ENCODE assay signal across 9 mouse cellular contexts in genomic region chr7:27302172-27302571, GRCm38 (mm10). TPM values are rescaled to one million over a fixed set of nuclear protein-coding genes. Genes with fewer than 3 reads are reported as not detected.
A peak's percentile ranks its signal among the peaks of the same experiment; 100 is the strongest.
DNase-seq lines count a peak whose midpoint lies in the region; ATAC-seq and TF ChIP-seq lines count a peak whose summit lies in the region.
"Had no signal": no experiment of that assay in that cellular context is flagged by ENCODE, and none has a peak within 500 bp of the region (broad histone marks: within the 10 kb centered on the region; RNA-seq: fewer than 3 reads in every experiment).

No protein-coding gene starts in this region.

- TF ChIP-seq CTCF in left cerebral cortex, adult 2 months (IDR thresholded peaks at IDR 0.05): peak; percentile 98
- peak; percentile 99 for TF ChIP-seq CTCF in stomach, postnatal 0 days (IDR thresholded peaks at IDR 0.05; ENCODE audit: low read depth)

- no peak for TF ChIP-seq EP300 in stomach, postnatal 0 days (optimal IDR thresholded peaks at IDR 0.05)

- no peak overlapping the region for H3K4me3 ChIP-seq in hindbrain, embryonic 10.5 days
- H3K4me3 ChIP-seq in hindbrain, embryonic 12.5 days: no peak overlapping the region
- H3K4me3 ChIP-seq in left cerebral cortex, adult 2 months: no peak overlapping the region
- no peak overlapping the region for H3K4me3 ChIP-seq in midbrain, embryonic 14.5 days (replicated peaks; ENCODE audit: low read depth, low read length)
- no peak overlapping the region for H3K4me3 ChIP-seq in stomach, postnatal 0 days (ENCODE audit: low read depth, low read length)
- H3K4me3 ChIP-seq: megakaryocyte, embryonic 14.5 days had no signal

- H3K9me3 ChIP-seq in hindbrain, embryonic 10.5 days: no peaks in the 10 kb centered on the region
- no peaks in the 10 kb centered on the region for H3K9me3 ChIP-seq in hindbrain, embryonic 12.5 days (replicated peaks)
- no peaks in the 10 kb centered on the region for H3K9me3 ChIP-seq in midbrain, embryonic 14.5 days (ENCODE audit: control insufficient read depth, low read length)
- no peaks in the 10 kb centered on the region for H3K9me3 ChIP-seq in stomach, postnatal 0 days (ENCODE audit: control insufficient read depth, low read length)

- DNase-seq in hindbrain, embryonic 10.5 days (ENCODE audit: low spot score): peak; percentile 69
- peak; percentile 80 for DNase-seq in brain, adult 2 months (ENCODE audit: low read depth, low spot score)
- DNase-seq in fibroblast of lung, adult 2 months (ENCODE audit: low read depth): peak; percentile 37
- DNase-seq in induced T-regulatory cell, adult 2 months (ENCODE audit: low read depth): peak; percentile 81
- DNase-seq in left cerebral cortex, adult 2 months (ENCODE audit: extremely low spot score in 1 of 2, low spot score in 2 of 2): peak; percentile 67 to 75
- peak; percentile 83 for DNase-seq in midbrain, embryonic 14.5 days
- DNase-seq in stomach, postnatal 0 days (ENCODE audit: low spot score): peak; percentile 83

- WGBS in hindbrain, embryonic 10.5 days: 10% methylated on average over 11 of the region's 11 CpGs
- WGBS in hindbrain, embryonic 12.5 days: 12% methylated on average over 11 of the region's 11 CpGs
- WGBS in midbrain, embryonic 14.5 days: 12% methylated on average over 11 of the region's 11 CpGs
- WGBS in stomach, postnatal 0 days: 7% methylated on average over 11 of the region's 11 CpGs

- H3K4me1 ChIP-seq in hindbrain, embryonic 10.5 days (replicated peaks): peaks cover 8% of the 10 kb centered on the region; the same call in 1 of the 2 replicates
- no peaks in the 10 kb centered on the region for H3K4me1 ChIP-seq in hindbrain, embryonic 12.5 days
- H3K4me1 ChIP-seq in midbrain, embryonic 14.5 days (ENCODE audit: control insufficient read depth, insufficient read depth, low read length): no peaks in the 10 kb centered on the region
- no peaks in the 10 kb centered on the region for H3K4me1 ChIP-seq in stomach, postnatal 0 days (replicated peaks; ENCODE audit: control insufficient read depth, insufficient read depth)

- H3K27me3 ChIP-seq in hindbrain, embryonic 10.5 days (ENCODE audit: insufficient read depth, poor library complexity, severe bottlenecking): peaks cover 17% of the 10 kb centered on the region; the same call in 1 of the 2 replicates
- peaks cover 13% of the 10 kb centered on the region for H3K27me3 ChIP-seq in hindbrain, embryonic 12.5 days
- H3K27me3 ChIP-seq in midbrain, embryonic 14.5 days (ENCODE audit: control insufficient read depth, insufficient read depth, low read length): no peaks in the 10 kb centered on the region
- H3K27me3 ChIP-seq in stomach, postnatal 0 days (ENCODE audit: control insufficient read depth, insufficient read depth, low read length): no peaks in the 10 kb centered on the region

- H3K27ac ChIP-seq in hindbrain, embryonic 10.5 days: no peak overlapping the region
- no peak overlapping the region for H3K27ac ChIP-seq in hindbrain, embryonic 12.5 days
- no peak overlapping the region for H3K27ac ChIP-seq in left cerebral cortex, adult 2 months
- H3K27ac ChIP-seq in midbrain, embryonic 14.5 days (replicated peaks; ENCODE audit: low read depth, low read length): no peak overlapping the region
- H3K27ac ChIP-seq in stomach, postnatal 0 days (replicated peaks): no peak overlapping the region

- no peak for ATAC-seq in hindbrain, embryonic 12.5 days (ENCODE audit: low FRiP score)
- ATAC-seq in midbrain, embryonic 14.5 days (ENCODE audit: low FRiP score, low TSS enrichment): no peak
- peak; percentile 33 for ATAC-seq in stomach, postnatal 0 days (ENCODE audit: low FRiP score, low TSS enrichment)

- H3K4me2 ChIP-seq in hindbrain, embryonic 12.5 days (replicated peaks): no peak overlapping the region
- H3K4me2 ChIP-seq in midbrain, embryonic 14.5 days (ENCODE audit: low read length): no peak overlapping the region
- no peak overlapping the region for H3K4me2 ChIP-seq in stomach, postnatal 0 days (replicated peaks; ENCODE audit: low read depth)

- no peaks in the 10 kb centered on the region for H3K36me3 ChIP-seq in hindbrain, embryonic 10.5 days
- no peaks in the 10 kb centered on the region for H3K36me3 ChIP-seq in hindbrain, embryonic 12.5 days
- no peaks in the 10 kb centered on the region for H3K36me3 ChIP-seq in midbrain, embryonic 14.5 days (ENCODE audit: control insufficient read depth, insufficient read depth, low read length)
- no peaks in the 10 kb centered on the region; the same call in 1 of the 2 replicates for H3K36me3 ChIP-seq in stomach, postnatal 0 days (ENCODE audit: control insufficient read depth, insufficient read depth, low read length)

- intact Hi-C loops in left cerebral cortex, adult 2 months (cut with DNase I): loop anchor here (2.0 kb wide), 1 partner anchor 27 kb away; no protein-coding TSS in a partner anchor

- H3K9ac ChIP-seq in hindbrain, embryonic 12.5 days: no peak overlapping the region
- H3K9ac ChIP-seq in midbrain, embryonic 14.5 days (replicated peaks; ENCODE audit: low read length): no peak overlapping the region
- H3K9ac ChIP-seq in stomach, postnatal 0 days (ENCODE audit: low read length): no peak overlapping the region

RNA-seq across cellular contexts. Expression of gene Ltbp4, which starts 35.3 kb away (rescaled TPM):
- 5.8 and 7.5 TPM in 2 replicates for polyA plus RNA-seq in hindbrain, embryonic 10.5 days (2016; fragmentation: Nextera tagmentation; extraction: Ambion mirVana)
- 8.7 and 8.9 TPM in 2 replicates for polyA plus RNA-seq in hindbrain, embryonic 12.5 days (2016; fragmentation: Nextera tagmentation; extraction: Ambion mirVana)
- 10 to 100 TPM; 48.1 to 51.2 TPM for total RNA-seq in left cerebral cortex, adult 2 months (2021)
- polyA plus RNA-seq in midbrain, embryonic 14.5 days (2014; fragmentation: Nextera tagmentation; extraction: Ambion mirVana): 6.4 and 7.4 TPM in 2 replicates
- 81.0 and 94.8 TPM in 2 replicates for polyA plus RNA-seq in stomach, postnatal 0 days (2015; fragmentation: Nextera tagmentation; extraction: Ambion mirVana)

RNA-seq across cellular contexts. Expression of gene Numbl, which starts 43.9 kb away (rescaled TPM):
- polyA plus RNA-seq in hindbrain, embryonic 10.5 days (2016; fragmentation: Nextera tagmentation; extraction: Ambion mirVana): 28.9 and 53.1 TPM in 2 replicates
- polyA plus RNA-seq in hindbrain, embryonic 12.5 days (2016; fragmentation: Nextera tagmentation; extraction: Ambion mirVana): 60.2 and 63.0 TPM in 2 replicates
- total RNA-seq in left cerebral cortex, adult 2 months (2021): 100 to 1,000 TPM; 117 to 135 TPM
- polyA plus RNA-seq in midbrain, embryonic 14.5 days (2014; fragmentation: Nextera tagmentation; extraction: Ambion mirVana): 33.7 and 50.1 TPM in 2 replicates
- 12.8 and 14.6 TPM in 2 replicates for polyA plus RNA-seq in stomach, postnatal 0 days (2015; fragmentation: Nextera tagmentation; extraction: Ambion mirVana)

RNA-seq across cellular contexts. Expression of gene Shkbp1, which starts 53.6 kb away (rescaled TPM):
- 76.3 and 87.4 TPM in 2 replicates for polyA plus RNA-seq in hindbrain, embryonic 10.5 days (2016; fragmentation: Nextera tagmentation; extraction: Ambion mirVana)
- polyA plus RNA-seq in hindbrain, embryonic 12.5 days (2016; fragmentation: Nextera tagmentation; extraction: Ambion mirVana): 72.4 and 76.2 TPM in 2 replicates
- 10 to 100 TPM; 23.2 to 40.3 TPM for total RNA-seq in left cerebral cortex, adult 2 months (2021)
- polyA plus RNA-seq in midbrain, embryonic 14.5 days (2014; fragmentation: Nextera tagmentation; extraction: Ambion mirVana): 50.4 and 52.5 TPM in 2 replicates
- polyA plus RNA-seq in stomach, postnatal 0 days (2015; fragmentation: Nextera tagmentation; extraction: Ambion mirVana): 26.3 and 27.3 TPM in 2 replicates

RNA-seq across cellular contexts. Expression of gene Gm20479, which starts 55.0 kb away (rescaled TPM):
- 0.50 TPM in 1 of 2 replicates, not detected in the other for polyA plus RNA-seq in hindbrain, embryonic 10.5 days (2016; fragmentation: Nextera tagmentation; extraction: Ambion mirVana)
- 0.43 and 0.59 TPM in 2 replicates for polyA plus RNA-seq in hindbrain, embryonic 12.5 days (2016; fragmentation: Nextera tagmentation; extraction: Ambion mirVana)
- total RNA-seq in left cerebral cortex, adult 2 months (2021): not detected
- polyA plus RNA-seq in midbrain, embryonic 14.5 days (2014; fragmentation: Nextera tagmentation; extraction: Ambion mirVana): not detected in 2 replicates
- 0.28 and 0.57 TPM in 2 replicates for polyA plus RNA-seq in stomach, postnatal 0 days (2015; fragmentation: Nextera tagmentation; extraction: Ambion mirVana)
